Mouse (Mus musculus) lung, postnatal 14 days (tissue): ENCODE measurements at regions not wholly inside any gene's neighbourhood (a gene's known extent, or its start where the extent isn't known, plus 50 kb on each side); places are given as distances from the start of the nearest gene placed in this dataset.
"Not testable (repeated sequence)": the region's sequence is repeated elsewhere in the genome, so short reads cannot be mapped to it uniquely, and the experiment has no call there.

ENCODE experiments used
- DNase-seq: peaks from one replicate; pipeline ENCODE4 v3.0.0; 2021

- DNase-seq, result not testable (repeated sequence)
These were observed 63.2 kb downstream of the Hlx start for GRCm38 (mm10) chr1:184669173-184669572.

DNA sequence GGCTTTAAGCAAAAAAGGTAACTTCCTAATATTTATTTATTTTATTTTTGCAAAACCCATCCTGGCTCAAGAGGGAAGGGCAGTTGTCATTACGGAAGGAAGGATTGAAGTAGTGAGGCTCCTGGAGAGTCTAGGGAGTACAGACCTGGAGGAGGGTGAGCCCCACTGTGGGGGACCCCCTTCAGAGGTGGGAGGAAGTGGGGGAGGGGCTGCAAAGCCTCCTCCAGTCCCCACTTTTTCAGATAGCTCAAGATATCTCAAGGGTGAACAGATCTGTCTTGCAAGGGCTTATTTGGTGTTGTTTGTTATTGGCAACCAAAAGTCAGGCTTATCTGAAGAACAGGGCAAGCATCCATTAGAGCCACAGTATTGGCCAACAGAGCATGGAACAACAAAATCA is 64.0 kb downstream of the Hlx start:
- no peak for DNase-seq

- DNase-seq, result no peak
These were observed 64.4 kb downstream of the Hlx start for GRCm38 (mm10) chr1:184668022-184668421.

GRCm38 (mm10) chr1:184665243-184665642 is 67.2 kb downstream of the Hlx start:
- no peak for DNase-seq

DNA sequence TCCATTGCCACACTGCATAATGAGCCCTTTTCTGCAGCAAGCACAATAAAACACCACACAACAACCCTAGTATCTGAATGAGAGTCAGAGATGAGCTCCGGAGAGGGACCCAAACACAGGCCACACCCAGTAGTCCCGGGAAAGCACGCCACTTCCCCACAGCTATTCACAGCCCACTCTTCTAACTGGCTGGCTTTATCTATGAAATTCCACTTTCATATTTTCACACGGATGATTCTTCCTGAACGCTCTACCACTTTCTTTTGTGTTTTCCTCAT is 68.4 kb downstream of the Hlx start:
- DNase-seq, result no peak

DNA sequence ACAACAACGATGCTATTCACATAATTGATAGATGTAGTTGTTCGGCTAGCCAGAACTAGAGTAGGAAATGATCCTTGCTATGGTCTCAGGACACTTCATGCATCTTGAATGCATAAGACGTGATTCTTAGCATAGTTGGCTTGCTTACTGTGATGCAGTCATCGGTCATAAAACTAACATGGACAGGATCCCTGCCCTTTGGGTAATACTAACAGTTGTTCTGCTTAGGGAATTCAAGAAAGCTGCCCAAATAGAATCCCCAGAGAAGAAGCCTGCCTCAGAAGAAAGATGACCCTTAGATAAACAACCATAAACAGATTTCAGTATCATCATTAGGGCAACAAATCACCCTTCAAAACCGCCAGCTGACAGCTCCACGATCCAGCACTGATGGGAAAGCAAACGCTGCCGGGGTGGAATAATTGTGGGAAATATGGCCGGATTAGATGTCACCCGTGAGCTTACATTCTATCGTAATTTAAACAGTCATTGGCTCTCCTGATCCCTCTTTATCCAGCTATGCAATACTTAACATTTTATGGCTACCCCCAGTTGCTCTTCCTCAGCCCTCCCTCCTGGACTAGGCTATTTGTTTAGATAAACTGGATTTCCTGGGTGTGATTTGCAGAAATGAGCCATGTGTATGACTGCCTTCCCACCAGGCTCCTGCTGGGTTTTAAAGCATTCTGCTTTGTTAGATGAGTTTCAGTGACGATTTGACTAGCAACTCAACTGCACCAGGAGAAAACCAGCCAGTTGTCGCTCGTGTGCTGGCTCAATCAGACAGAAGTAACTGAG is 68.9 kb downstream of the Hlx start:
- no peak for DNase-seq

DNA sequence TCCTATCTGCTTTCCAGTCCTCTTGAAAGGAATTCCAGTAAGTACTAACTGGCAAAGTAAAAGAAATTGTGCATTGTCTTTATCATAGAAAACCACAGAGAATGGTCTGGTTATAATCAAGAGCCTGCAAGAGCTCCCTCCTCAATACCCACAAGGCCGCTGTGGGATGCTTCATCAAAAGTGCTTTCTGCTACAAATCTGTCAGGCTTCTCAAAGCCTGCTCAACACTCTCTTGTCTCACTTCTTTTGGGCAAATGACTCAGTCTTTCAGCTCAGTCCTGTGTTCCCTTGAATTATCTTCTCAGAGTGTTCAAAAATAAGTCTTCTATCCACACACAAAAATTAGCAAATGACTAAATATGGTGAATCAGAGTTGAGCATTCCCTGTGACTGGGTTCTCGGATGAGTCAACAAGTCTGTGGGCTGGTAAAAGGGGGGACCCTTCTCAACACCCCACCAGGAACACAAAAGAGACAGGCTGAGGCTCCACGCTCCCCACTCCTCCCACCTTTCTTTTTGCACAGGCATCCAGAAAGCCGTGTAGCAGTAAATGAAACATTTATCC is 81.8 kb downstream of the Hlx start:
- no peak for DNase-seq

GRCm38 (mm10) chr1:184647920-184648540 is 84.4 kb downstream of the Hlx start:
- no peak for DNase-seq

GRCm38 (mm10) chr1:184644767-184645598 is 87.4 kb downstream of the Hlx start:
- no peak for DNase-seq

DNA sequence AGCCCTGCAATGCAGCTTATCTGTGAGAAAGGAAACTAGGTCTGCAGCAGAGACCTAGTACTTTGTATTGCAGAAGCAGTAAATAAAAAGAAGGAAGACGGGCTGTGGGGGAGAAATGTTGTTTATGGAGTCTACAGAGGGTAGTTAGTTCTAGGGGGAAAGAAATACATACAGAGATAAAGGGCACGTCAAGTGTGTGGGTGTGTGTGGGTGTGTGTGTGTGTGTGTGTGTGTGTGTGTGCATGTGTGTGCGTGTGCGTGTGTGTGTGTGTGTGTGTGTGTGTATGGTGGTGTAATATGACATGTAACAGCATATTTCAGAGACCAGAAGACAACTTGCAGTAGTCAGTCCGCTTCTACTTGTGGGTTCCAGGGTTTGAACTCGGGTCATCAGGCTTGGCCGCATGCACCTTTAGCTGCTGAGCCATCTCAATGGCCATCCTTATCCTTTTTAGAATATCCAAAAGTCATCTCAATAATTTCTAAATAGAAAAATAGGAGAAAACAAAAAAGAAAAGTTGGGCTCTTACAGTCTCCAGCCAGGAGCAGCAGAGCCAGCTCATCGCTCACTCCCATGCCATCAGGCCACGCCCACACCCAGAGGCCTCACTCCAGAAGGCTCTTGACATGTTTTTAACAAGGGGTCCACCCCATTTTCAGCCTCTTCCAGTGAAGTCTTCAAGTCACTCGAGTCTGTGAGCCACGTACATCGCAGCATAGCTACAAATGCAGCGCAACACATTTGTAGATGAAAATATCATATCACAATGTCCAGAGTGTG is 101.5 kb downstream of the Hlx start:
- no peak for DNase-seq

DNA sequence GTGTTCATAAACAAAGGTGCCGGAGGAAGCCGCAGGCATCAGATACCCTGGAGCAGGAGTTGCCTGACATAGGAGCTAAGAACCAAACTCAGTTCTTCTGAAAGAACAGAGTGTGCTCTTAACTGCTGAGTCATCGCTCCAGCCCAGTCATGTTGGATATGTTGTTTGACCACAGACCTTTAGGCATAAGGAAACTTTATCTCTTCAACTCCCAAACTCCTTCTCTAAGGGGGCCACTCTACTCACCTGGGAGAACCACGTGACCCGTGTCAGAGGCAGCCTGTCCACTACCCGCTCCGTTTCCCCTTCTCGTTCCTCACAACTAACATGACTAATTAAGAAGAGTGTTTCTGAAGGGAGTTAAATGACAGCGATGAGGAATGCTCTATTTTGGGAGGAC is 103.2 kb downstream of the Hlx start:
- DNase-seq, result no peak

GRCm38 (mm10) chr1:184628566-184629168 is 103.8 kb downstream of the Hlx start:
- DNase-seq, result no peak

DNA sequence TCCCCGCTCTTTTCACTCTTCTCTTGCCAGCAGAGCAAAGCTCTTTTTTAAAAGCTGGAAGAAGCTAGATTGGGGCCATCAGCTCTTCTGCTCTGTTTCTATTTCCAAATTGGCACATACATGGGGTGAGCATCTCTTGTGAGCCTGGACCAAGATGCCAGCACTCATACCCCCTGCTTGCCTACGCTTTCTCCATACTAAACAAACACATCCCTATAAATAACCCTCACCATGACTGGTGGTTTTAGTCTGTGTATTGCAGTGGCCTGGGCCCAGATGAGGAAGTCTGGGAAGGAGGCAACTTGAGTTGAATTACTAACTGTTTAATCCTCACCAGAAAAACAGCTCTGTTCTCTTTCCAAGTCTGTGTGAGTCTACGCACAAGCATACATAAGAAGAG is 110.0 kb downstream of the Hlx start:
- DNase-seq, result no peak

GRCm38 (mm10) chr1:184621950-184622349 is 110.5 kb downstream of the Hlx start:
- peak; percentile 45 for DNase-seq

GRCm38 (mm10) chr1:184617853-184618454 is 114.5 kb downstream of the Hlx start:
- DNase-seq, result no peak

DNA sequence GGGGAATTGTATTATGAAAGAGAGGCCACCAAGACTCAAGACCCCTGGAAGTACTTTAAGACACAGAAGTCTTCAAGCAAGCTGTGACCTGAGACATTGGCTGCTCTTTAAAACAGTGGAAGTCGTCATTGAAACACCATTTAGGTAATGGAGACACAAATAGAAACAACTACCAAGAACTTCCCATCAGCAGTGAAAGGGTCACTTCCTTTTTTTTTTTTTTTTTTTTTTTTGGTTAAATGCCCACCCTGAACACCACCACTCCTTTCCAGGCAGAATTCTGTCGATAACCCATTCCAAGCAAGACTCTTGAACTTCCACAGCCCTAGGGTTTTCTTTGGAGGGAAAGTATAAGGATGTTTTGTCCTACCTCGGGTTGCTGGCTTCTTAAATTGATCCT is 116.4 kb downstream of the Hlx start:
- no peak for DNase-seq

DNA sequence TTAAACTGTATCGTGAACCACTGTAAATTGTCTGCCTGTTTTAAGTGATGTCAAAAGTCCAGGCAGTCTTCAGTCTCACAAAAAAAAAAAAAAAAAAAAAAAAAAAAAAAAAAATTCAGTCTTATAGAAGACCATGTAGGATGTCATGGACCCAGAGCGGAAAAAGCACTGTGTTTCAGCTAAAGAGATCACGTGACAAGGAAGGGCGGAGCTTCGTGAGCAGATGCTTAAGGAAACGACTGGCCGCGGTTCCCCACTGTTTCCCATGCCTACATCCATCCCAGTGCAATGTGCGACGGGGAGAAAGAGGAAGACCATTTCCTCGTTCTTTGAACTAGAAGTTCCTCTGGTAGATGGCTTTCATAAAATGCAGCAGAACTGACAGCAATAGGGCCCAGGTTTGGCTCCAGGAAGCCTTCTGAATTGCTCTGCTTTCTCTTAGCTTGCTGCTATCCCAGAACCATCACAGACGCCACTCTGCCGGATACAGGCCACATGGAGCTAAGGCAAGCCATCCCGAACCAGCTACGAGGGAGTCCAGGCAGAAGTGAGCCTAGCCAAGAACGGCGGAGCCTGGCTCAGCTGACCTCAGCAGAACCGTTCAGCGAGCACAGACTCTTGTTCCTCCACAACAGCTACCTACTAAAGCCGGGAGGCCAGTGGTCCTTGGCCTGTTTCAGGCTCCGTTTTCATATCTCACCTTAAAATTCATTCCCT is 117.6 kb downstream of the Hlx start:
- peak; percentile 26 for DNase-seq

DNA sequence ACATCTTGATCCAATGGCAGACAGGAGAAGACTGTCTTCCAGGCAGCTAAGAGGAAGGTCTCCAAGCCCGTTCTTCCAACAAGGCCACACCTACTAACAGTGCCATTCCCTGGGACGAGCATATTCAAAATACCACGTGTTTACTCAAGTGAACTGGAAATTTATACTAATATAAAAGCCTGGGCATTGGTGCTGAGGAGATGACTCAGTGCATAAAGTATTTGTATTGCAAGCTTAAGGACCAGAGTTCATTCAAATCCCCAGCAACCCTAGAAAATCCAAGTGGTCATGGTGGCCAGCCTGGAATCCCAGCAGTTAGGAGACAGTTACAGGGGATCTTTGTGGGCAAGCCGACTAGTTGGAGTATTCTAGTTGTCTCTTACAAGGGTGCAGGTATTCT is 119.5 kb downstream of the Hlx start:
- DNase-seq, result no peak

- DNase-seq, result no peak
These were observed 123.5 kb downstream of the Hlx start for GRCm38 (mm10) chr1:184608938-184609337.

DNA sequence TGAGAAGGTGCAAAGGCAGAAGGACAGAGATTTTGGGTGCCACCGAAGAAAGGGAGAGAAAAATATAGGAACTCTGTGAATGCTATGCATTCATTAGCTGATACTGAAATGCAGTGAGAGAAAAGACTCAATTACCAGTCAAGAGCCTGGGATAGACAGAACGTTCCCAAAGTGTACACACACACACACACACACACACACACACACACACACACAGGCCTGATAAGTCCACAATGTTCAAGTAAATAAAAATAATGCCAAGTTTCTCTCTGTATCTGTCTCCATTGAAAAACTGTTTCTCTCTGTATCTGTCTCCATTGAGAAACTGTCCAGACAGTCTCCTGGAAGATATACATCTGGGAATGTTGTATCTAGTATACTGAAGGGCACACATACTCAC is 124.1 kb downstream of the Hlx start:
- no peak for DNase-seq

GRCm38 (mm10) chr1:184606541-184606940 is 125.9 kb downstream of the Hlx start:
- DNase-seq, result no peak
